Mouse (Mus musculus) gastrocnemius, adult 18-20 months (tissue): ENCODE data around the gene Btg2. TPM values are rescaled to one million over a fixed set of nuclear protein-coding genes. Genes with fewer than 3 reads are reported as not detected.

ENCODE experiments used
- DNase-seq: peaks from one replicate; pipeline ENCODE4 v3.0.0; 2021; ENCODE audit warnings: low spot score
- total RNA-seq, 2 experiments: library from RNA; stranded (reverse); gene quantifications; 2 replicates each; pipeline ENCODE4 v1.2.3; 2021

Gene Btg2
- total RNA-seq, 2 experiments from 2014 or later, result 41.2 to 63.7 TPM

DNA sequence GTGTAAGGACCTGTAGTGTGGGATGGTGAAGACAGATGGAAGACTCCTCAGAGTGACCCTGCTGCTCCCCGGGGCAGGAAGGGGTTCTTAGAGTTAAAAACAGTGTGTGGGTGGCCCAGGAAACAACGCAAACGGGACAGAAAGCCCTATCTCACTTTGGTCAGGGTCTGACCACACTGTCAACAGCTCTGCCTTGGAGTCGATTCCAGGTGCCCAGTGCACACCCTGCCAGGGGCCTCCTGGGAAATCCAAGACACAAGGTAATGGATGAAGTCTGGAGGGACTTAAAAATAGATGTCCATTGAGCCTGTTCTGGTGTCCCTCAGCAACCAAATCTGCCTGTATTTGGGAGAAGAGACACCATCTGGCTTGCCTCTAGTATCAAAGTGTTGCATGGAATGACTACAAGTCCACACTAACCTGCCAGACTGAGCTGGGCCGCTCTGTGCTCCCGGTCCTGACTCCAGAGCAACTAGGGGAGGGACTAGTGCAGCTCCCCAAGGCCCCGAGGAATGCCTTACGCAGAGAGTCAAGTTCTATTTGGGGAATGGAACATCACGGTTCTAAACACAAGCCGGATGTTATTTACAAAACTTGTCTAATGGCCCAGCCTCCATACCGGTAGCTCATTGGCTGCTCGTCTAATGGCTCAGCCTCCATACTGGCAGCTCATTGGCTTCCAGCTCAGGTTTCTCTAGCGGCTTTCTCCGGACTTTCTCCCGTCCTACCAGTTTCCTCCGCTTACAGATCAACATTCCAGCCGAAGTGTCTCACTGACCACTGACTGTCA, 20.0 kb upstream of the Btg2 start:
- peak; percentile 95 for DNase-seq

DNA sequence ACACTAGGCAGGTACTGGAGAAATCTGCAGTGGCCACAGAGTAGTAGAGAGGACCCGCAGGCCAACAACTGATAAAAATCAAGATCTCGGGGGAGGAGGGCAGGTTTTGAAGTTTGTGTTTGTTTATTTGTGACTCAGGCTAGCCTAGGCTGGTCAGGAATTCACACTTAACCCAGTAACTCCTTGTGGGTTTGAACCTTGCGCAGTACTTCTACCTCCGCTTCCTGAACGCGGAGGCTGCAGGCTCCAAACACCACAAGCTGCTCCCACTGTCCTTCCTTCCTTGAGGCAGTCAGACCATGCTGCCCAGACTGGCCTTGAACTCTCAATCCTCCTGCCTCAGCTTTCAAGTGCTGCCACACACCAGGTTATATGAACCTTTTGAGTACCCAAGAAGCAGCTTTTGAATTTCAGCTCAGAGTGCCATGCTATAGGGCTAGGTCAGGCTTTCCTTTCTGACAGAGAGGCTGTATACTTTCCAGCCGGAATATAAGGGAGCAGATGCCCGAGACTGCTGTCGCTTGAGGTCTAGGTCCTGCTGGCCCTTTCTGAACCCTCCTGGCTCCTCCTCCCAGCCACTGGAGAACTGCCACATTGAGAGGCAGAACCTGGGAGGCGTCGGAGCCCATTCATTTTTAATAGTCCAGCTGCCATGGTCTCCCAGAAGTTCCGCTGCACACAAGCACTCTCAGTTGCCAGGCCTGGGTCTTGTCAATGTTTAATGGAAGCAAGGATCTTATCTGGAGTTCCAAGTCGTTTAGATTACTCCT, 19.2 kb upstream of the Btg2 start:
- DNase-seq, result peak; percentile 88

DNA sequence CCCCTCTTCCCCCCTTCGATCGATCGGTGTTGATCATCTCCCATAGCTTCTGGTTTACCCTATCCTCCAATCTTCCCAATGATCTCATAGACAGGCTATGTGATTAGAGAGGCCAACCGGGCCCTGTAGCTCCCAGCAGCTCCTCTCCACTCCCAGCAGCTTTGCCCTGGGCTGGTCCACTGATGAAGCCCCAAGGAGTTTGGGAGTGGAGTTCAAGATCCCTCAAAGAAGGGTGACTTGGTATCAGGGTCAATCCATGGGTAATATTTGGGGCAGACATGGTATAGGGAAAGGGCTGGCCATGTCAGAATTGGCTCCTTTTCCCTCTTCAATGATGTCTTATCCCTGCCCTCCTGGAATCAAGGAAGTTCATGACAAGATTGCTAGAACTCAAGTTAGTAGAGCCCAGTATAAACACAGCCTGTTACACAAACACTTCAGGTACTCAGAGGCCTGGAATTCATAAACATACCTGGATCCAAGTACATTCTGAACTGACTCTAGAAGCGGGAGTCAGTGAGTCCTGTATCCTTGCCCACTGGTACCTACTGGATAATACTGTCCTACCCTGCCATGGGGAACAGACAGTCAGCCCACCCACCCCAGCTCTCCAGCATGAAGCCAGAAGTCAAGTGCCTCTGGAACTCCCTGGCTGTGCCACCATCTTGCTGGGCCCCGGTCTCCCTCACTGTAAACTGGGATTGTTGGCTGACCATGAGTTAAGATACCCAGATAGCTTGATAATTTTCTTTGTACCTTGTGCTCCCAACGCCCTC, 18.3 kb upstream of the Btg2 start:
- no peak for DNase-seq

DNA sequence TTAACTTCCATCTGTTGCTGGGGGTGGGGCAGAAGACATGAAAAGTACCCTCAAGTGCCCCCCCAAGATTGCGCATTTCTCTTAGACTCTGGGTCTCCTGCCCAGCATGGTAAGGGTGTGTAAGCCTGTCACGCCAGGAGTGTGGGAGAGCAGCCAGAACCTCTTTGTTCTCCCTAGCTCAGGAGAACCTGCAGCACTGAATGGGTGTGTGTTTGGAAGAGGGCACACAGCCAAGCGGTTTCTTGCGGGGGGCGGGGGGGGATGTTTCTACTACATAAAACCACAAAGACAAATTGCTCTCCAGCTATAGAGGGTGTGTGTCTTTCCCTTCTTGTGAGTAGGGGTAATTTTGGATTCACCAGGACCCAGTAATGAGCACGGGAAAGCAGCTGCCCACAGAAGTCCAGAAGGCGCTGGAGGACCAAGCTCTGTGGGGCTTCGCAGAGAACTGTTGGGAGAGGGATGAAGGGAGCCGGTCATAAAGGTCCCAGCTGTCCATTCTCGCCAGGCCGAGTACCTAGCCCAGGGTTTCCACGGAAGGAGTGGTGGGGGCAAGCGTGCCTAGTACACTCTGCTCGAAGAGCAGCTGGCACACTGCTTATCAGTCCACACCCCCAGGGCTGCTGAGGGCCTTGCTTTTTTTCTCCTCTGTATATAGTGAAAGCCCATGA, 17.5 kb upstream of the Btg2 start:
- no peak for DNase-seq

DNA sequence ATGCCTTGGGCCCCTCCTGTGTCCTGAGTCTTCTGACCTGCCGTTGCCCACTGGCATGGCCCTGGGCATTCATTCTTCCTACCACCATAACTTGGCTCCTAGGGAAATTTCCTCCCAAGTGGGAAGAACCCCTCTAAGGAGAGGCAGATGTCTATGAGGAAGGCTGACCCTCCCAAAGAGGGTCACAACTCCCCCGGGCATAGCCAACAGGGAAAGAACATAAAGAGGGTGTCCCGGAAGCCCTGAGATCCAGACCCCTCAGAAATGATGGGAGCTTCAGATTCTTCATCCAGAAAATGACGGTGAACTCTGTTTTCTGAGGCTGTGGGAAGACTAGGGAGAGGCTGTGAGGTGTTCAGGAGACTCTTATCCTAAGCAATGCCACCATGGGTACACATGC, 16.8 kb upstream of the Btg2 start:
- DNase-seq, result no peak

DNA sequence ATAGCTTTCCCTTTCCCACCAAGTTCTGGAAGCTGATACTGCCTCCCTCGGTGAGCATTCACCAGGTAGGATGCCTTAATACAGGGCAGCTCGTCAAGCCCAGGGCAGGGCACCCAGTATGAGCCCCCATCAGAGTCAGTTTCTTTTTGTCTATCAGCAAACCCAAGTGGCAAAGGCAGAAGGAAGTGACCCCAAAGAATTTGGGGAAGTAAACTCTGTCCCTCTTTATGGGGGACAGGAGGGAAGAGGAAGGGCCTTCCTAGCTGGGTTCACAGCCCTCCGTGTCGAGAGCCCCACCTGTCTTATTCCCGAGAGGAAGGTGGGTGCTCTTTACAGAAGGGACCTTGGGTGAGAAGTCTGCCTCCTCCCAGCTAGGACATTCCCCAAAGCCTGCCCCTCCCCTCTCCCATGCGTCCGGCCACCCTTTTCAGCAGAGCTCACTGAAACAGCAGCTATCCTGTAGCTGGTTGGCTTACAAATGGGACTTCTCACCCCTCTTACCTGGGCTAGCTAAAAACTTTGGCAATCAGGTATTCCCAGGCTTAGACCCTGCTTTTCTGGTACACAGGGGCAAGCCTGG, 16.2 kb upstream of the Btg2 start:
- no peak for DNase-seq

DNA sequence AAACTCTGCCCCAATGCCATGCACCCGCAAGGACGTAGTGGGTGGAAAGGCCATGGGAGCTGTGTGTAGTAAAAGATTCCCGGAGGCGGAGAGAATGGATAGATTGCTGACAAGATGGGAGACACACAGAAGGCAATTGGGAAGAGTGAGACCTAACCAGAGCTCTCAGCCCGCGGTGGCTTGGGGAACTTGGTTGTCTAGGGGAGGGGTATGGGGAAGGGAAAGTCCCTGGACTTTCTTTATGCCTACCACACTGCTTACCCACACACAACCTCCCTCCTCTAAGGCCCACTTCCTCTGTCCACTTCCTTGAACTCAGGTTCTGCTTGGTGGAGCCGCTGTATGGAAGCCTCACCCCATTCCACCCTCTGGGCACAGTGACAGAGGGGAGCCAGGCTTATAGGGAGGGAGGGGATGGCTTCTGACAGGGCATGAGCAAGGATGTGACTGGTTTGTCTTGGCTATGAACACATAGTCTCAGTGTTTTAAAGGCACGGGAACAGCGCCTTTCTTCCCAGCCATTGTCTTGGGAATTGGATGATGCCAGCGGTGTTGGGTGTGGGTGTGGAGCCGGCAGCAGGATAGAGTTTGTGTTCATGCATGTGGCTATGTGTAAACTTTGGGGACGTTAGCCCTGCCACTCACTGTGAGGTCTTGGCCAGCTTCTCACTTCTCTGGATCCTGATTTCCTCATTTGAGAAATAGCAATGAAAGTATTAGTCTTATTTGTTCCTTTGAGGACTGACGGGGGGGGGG, 15.0 kb upstream of the Btg2 start:
- DNase-seq, result no peak

DNA sequence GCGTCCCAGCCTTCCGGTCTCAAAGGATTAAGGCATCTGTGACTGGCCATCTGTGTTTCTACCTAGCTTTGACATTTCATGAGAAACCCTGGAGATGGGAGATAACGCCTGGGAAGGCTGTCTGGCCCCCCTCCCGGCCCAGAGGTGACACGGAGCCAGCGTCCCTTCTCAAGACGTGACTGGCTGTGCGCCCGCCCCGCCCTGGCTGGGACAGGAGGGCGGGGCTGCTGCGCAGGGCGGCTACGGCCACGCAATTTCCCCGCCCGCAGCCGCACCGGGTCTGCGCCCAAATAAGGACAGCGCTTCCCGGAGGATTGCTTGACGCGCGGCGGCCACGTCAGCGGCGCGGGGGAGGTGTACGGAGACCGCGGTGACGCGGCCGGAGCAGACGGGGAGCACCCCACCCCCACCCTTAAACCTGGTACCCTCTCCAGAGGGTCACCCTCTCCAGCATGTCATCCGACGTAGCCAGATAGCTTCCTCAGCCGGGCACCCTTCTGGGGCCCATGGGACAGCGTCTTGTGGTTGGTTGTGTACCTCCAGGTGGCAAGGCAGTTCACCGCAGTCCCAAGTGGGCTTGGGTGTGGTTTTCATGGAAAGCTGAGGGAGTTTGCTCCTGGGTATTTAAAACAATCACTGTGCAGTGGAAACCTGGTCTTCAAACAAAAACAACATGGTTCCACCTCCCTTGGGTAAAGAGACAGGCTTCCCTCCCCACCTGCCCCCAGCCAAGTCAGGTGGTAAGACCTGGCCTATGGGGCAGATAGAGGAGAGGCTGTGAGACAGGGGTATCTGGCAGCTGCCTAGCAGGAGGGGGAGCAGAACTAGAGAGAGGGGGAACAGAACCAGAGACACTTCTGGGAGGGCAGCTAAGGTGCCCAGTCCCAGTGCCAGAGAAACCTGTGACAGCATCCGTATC, 14.2 kb upstream of the Btg2 start:
- peak; percentile 96 for DNase-seq

DNA sequence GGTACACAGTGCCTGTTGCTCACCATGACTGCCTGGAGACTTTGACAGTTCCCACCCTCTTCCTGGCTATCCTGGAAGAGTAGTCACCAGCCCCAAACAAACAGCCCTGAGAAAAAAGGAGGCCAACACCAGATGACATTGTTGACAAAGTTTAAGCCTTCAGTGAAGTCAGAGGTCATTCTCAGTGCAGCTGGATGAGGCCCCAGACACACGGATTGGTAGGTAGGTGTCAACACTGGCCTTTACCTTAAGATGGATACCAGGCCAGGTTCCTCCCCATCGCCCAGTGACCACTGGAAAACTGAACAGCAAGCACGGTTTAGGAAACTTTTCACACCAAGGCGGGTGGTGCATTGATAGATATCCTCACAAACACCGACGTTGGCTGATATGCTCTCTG, 13.4 kb upstream of the Btg2 start:
- no peak for DNase-seq

DNA sequence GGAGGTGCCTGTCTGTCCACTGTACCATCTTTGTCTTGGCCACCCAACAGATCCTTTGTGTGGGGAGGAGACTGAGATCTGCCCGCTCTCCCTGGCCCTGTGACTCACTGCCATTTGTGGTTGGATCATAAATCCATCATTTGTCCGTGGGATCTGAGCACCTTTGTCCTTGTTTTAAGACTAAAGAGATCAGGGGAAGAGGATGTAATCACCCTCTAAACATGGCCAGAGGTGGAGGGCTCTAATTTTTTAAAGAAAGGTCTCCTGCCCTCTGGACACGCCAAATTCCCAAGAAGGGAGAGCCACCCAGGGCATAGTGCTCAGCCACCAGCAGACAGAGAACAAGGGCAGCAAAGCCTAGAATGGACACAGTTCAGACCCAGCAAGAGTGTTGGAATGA, 12.9 kb upstream of the Btg2 start:
- no peak for DNase-seq

DNA sequence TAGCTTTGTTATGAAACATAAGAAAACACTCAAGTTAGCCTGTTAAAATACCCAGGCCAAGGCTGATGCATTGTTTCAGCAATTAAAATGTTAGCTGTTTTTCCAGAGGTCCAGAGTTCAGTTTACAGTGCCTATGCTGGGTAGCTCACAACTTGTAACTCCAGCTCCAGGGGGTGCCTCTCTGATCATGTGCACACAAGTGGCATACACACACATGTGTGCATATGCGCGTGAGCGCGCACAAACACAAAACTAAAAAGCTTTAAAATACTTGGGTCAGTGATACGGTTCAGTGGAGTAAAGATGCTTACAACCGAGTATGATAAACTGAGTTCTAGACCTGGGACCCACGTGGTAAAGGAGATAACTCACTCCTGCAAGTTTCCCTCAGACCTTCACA, 10.2 kb upstream of the Btg2 start:
- DNase-seq, result no peak

DNA sequence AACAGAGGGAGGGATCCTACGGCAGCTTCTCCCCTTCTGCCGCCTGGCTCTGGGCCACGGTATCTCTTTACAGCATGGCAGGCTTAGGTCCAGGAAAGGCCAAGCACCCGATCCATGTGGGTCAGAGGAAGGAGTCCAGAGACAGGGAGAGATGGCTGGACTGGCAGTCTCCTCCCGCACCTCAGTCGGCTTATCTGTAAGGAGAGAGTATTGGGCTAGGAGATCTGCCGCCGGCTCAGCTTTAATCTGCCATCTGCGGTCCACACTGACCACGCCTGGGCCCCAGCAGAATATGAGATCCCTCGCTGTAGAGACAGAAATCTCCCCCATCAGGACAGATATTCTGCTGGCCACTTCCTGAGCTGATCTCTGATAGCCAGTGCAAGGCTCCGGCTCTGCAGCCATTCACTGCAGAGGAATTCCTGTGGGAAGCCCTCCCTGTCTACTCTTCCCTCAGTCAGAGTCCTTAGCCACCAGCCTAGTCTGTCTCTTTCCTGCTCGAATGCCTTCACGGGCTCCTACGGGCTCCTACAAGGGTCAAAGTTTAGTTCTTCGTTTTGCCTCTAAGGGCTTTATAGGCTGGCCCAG, 8.0 kb upstream of the Btg2 start:
- peak; percentile 88 for DNase-seq

DNA sequence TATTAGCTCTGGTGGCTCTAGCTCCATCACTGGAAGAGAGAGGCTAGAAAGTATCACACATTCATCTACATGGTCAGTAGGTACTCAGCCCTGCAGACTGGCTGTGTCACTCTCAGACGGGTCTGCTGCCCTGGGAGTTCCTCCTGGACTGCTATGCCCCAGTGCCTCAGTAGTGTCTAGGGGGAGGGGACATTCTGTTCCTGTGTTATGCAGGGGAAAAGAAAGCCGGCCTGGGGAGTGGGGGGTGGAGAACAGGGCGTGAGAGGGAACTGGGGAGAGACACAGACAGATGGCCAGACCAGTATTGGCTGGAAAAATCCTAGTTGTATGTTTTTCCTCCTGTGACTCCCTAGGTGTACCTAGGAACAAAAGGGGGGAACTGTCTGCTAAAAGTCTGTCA, 7.1 kb upstream of the Btg2 start:
- DNase-seq, result no peak

DNA sequence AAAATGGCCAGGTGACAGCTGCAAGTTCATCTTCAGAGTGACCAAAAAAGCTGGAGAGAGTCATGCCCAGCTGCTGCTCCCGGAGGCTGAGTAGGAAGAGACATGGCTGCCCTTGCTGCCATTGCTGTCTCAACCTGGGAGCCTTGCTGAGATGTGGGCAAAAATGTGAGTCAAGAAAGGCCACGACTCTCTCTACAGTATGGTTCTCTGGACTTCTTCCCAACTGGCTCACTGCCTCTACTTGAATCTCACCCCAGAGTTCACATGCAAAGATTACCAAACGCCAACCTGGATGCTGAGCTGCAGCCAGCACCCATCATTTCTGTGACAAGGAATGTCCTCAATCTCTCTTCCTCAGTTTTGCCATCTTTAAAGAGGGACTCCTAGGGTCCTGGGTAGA, 5.2 kb upstream of the Btg2 start:
- no peak for DNase-seq

DNA sequence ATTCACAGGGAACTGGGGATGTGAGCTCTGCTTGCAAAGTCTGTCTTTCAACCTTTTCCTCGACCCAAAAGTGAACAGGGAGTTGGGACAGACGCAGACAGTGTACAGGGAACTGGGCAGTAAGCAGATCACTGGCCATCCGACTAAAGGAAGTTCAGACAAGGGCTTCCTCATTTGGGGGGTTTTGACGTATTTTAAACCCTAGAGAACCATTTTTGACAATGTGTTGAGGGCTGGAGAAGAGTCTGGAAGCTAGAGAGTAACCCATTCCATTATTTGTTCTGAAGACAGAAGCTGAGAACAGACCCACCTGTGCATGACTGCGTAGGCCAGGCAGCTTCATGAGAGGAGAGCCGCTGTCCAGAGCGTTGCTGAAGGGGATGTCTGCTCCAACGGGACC, 4.8 kb upstream of the Btg2 start:
- DNase-seq, result no peak

DNA sequence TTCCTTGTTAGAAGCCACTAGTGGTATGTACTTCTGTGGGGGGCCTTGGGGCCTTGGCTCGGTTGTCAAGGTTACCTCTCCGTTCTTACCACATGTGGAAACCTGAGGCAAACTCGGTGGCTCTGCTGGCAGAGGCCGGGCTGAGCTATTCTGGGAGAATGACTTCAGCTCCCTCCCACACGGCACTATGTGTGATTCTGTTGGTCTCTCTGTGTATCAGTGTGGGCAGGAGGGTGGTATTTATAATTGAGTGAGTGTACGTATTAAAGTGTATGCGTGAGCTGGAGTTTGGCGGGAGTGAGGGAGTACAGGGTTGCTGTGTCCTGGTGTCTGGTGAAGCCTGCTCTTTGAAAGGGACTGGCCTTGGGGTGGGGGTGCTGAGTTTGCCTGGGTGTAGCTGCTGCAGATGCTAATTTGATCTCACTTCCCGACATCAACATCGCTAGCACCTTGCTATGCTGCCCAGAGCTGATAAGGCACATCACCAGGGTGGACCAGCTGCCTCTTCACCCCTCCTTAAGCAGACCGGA, 4.1 kb upstream of the Btg2 start:
- DNase-seq, result peak; percentile 86

DNA sequence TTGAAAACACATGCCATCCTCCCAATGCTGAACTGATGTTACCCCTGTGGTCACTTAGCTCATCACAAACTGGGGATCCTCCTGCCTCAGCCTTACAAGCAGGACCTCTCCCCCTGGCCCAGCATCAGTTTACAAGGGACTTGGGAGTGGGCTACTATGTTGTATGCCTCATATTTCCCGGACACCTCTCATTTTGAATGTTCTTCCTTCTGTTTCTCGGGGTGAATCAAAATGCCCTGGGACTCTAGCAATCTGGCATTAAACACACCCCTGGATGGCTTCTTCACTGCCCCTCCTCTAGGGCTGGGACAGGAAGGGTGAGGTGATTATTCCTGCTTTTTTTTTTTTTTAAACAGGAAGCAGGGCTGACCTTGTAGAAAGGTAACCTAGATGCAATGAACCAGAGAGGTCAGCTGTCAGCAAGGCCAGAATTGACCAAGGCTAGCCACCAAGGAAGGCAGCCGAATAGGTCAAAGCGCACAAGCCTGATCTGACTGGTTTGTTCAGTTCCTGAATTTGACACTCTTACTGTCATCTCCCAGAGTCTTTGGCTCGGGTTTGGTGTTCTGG, 2.0 kb upstream of the Btg2 start:
- no peak for DNase-seq

DNA sequence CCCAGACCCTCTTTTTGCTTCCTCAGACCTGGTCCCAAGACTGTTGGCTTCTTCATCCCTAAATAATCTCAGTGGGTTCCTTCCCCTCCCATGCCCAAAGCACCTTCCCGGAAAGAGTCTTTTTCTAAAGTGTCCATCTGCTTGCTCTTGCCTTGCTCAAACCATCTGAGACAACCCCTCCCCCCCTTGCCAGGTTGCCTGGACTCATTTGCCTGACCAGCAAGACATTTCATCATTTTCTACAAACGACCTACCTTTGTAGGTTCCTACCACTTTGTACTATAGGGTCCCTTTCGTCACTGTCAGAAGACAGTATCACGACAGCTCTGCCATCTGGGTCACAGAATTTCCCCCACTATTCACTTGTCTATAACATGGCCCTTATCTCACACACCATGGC, 1.5 kb upstream of the Btg2 start:
- no peak for DNase-seq
